ENCODE assay signal across 15 mouse cellular contexts in the genomic region with DNA sequence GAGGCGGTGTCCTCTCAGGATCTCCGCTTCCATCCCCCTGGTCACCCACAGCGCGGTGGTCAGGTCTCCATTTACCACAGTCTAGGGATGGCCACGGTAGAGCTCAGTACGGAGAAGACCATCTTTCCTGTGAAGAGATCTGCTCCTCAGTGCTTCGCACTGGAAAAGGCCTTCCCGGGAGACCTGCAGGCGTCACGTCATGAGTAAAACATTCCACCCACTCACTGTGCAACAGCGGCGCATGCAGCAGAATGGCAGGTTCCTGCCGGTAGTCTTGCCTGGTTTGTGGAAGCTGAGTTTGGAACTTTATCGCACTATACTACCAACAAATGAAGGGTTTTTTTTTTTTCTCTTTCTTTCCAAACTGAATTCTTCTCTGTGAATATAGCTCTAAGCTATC.
DNase-seq lines count a peak whose midpoint lies in the region; TF ChIP-seq lines count a peak whose summit lies in the region.
"Had no signal": no experiment of that assay in that cellular context is flagged by ENCODE, and none has a peak within 500 bp of the region (broad histone marks: within the 10 kb centered on the region; RNA-seq: fewer than 3 reads in every experiment).

No protein-coding gene starts in this region.

- peak; percentile 16 to 18 for DNase-seq in heart, adult 18-20 months
- no peak for DNase-seq in heart, adult 9 months (ENCODE audit: low spot score in 2 of 2)
- DNase-seq in right cerebral cortex, adult 18-20 months, result peak; percentile 74
- DNase-seq in right cerebral cortex, postnatal 4 days, result no peak
- DNase-seq in left cerebral cortex, adult 8-10 months (ENCODE audit: low spot score in 2 of 2), result peak; percentile 15 to 47
- DNase-seq in cerebellum, adult 2 months, result no peak
- no peak for DNase-seq in spleen, adult 12 weeks (ENCODE audit: low spot score)
- DNase-seq in spleen, postnatal 14 days (ENCODE audit: low spot score in 2 of 2), result no peak
- DNase-seq: adrenal gland, postnatal 10 days; cerebellum, adult 11 months; spleen, adult 18-20 months had no signal

- no peak for TF ChIP-seq CTCF in cerebellum, adult 2 months (IDR thresholded peaks at IDR 0.05; ENCODE audit: borderline replicate concordance, insufficient read depth, low read depth, low read length)

- 86% methylated on average over 14 of the region's 14 CpGs for WGBS in cerebellum, adult 2 months

- H3K4me3 ChIP-seq in cerebellum, adult 2 months (replicated peaks; ENCODE audit: insufficient read depth, low read depth, low read length), result no peak overlapping the region
- H3K4me3 ChIP-seq: forebrain, embryonic 13.5 days; hindbrain, embryonic 10.5 days; liver, embryonic 15.5 days; neural tube, embryonic 13.5 days had no signal

- no peaks in the 10 kb centered on the region for H3K4me1 ChIP-seq in cerebellum, adult 2 months (ENCODE audit: control insufficient read depth, insufficient read depth, low read length)
- H3K4me1 ChIP-seq: forebrain, embryonic 13.5 days; hindbrain, embryonic 10.5 days; neural tube, embryonic 13.5 days had no signal

- H3K27ac ChIP-seq in cerebellum, adult 2 months (ENCODE audit: insufficient read depth, low read length), result no peak overlapping the region
- H3K27ac ChIP-seq: forebrain, embryonic 13.5 days; hindbrain, embryonic 10.5 days; liver, embryonic 15.5 days; neural tube, embryonic 13.5 days had no signal

- TF ChIP-seq POLR2A in cerebellum, adult 2 months (IDR thresholded peaks at IDR 0.05; ENCODE audit: borderline replicate concordance, insufficient read depth, low read length), result no peak

- no peaks in the 10 kb centered on the region for H3K27me3 ChIP-seq in cerebellum, adult 2 months (ENCODE audit: control insufficient read depth, insufficient read depth, low read length)
- H3K27me3 ChIP-seq: forebrain, embryonic 13.5 days; liver, embryonic 15.5 days; neural tube, embryonic 13.5 days had no signal

Comparison
In these comparisons a context has a peak if more than half of its experiments do, and no peak if none do; other contexts are left out.
1. DNase-seq: peak in heart, adult 18-20 months (2 of 2), right cerebral cortex, adult 18-20 months (single experiment) and left cerebral cortex, adult 8-10 months (2 of 2); none in heart, adult 9 months (0 of 2), right cerebral cortex, postnatal 4 days (single experiment), cerebellum, adult 2 months (0 of 2), spleen, adult 12 weeks (single experiment) and spleen, postnatal 14 days (0 of 2).